Mouse (Mus musculus): ENCODE results near the gene Asb8. TPM values are rescaled to one million over a fixed set of nuclear protein-coding genes. Genes with fewer than 3 reads are reported as not detected.

The Asb8 gene
- polyA plus RNA-seq, 1 experiment from 2014 or later: 46.6 TPM

DNA sequence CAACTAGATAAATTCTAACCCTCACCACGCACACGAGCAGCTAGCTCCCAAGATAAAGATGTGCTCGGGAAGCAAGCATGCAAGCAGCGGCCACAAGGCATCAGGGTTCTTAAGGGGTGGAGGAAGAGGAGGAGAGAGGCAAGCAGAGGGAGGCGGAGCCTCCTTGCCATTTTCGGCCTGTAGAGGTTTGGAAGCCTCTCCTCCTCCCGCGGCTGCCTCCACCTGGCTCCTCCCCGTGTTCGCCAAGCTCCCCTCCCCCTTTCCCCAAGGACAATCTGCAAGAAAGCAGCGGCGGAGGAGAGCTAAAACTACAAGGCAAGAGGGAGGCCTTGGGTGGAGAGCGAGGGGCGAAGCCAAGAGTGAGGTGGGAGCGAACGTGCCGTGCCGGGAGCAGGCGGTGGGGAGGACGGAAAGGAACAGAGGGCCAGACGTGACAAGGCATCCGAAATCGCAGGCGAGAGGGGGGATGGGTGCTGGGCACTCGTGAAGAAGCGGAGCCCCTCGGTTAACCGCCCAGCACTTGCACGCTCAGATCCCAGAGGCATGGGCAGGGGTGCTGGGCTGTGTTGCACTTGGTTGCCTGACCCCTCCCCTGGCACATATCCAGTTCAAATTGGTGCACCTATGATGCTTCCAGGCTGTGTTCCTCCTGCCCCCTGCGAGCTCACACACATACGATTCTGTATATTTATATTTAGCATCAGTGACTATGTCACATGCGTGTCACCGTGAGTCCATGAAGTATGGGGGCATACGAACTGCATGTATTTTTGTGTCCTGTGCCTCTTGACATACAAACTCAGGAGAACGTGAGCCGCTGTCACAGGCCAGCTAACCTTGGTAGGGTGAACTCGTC is 56.9 kb downstream of the Asb8 start:
- peak overlapping the region; percentile 68 for H3K4me3 ChIP-seq (replicated peaks)
- H3K27me3 ChIP-seq (replicated peaks): no peaks in the 10 kb centered on the region
- H3K36me3 ChIP-seq: no peaks in the 10 kb centered on the region
- peak overlapping the region; percentile 68 for H3K27ac ChIP-seq
- peak; percentile 94 for ATAC-seq
- no peaks in the 10 kb centered on the region for H3K9me3 ChIP-seq
- peak overlapping the region; percentile 85 for H3K4me2 ChIP-seq (replicated peaks)
- H3K4me1 ChIP-seq (replicated peaks): peaks cover 12% of the 10 kb centered on the region
- peak overlapping the region; percentile 78 for H3K9ac ChIP-seq
- WGBS: 3% methylated on average over 37 of the region's 37 CpGs

DNA sequence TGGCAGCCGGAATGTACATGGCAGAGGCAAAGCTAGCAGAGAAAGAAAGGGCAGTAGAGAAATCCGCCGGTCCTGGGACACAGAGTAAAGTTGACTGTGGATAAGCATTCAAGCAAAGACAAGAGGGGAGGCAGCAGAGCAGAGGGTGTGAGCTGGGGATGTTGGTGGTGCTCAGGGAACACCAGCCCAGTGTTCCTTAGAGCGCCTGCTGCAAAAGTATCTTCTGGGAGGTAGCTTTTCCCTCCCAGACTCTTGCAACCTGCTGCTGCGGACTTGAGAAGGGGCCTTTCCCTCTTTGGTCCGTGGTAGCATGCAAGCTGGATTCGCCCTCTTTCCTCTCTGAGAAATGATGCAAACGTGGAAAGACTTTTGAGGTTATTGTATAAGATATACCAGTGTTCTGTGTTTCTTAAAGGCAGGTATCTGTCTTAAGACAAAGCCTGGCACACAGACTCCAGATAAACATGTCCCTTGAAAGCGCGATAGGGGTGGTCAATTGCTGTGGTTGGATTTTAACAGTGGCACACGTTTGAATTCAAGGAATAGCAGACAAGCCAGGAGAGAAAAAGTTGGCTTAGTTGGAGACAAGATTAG is 57.6 kb downstream of the Asb8 start:
- peak overlapping the region; percentile 78; the same call in 1 of the 2 replicates for H3K9ac ChIP-seq
- no peaks in the 10 kb centered on the region for H3K9me3 ChIP-seq
- 24% methylated on average over 11 of the region's 11 CpGs for WGBS
- ATAC-seq: peak; percentile 26
- no peaks in the 10 kb centered on the region for H3K27me3 ChIP-seq (replicated peaks)
- H3K27ac ChIP-seq: peak overlapping the region; percentile 68; the same call in 1 of the 2 replicates
- H3K4me3 ChIP-seq (replicated peaks): peak overlapping the region; percentile 68
- peak overlapping the region; percentile 85 for H3K4me2 ChIP-seq (replicated peaks)
- H3K4me1 ChIP-seq (replicated peaks): peaks cover 12% of the 10 kb centered on the region
- H3K36me3 ChIP-seq: no peaks in the 10 kb centered on the region

DNA sequence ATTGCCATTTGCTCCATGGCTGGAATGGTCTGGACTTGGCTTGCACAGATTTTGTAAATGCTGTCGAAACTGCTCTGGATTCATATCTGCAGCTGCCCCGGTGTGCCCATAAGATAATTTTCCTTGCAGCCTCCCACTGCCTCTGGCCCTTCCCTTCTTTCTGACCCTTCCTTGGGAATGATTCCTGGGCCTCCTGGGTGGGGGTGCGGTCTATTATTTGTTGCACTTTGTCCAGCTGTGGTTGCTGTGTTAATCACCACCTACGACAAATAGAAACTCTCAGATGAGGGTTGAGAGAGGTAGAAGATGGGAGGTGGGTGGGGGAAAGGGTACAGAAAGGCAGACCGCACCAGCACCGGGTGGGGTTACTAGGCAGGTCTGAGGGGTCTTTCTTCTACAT is 58.2 kb downstream of the Asb8 start:
- H3K4me3 ChIP-seq (replicated peaks): no peak overlapping the region
- H3K9me3 ChIP-seq: no peaks in the 10 kb centered on the region
- ATAC-seq: peak; percentile 67
- H3K9ac ChIP-seq: no peak overlapping the region
- WGBS: 59% methylated on average over 6 of the region's 6 CpGs
- peak overlapping the region; percentile 68; the same call in 1 of the 2 replicates for H3K27ac ChIP-seq
- H3K27me3 ChIP-seq (replicated peaks): no peaks in the 10 kb centered on the region
- no peaks in the 10 kb centered on the region for H3K36me3 ChIP-seq
- peaks cover 12% of the 10 kb centered on the region for H3K4me1 ChIP-seq (replicated peaks)
- H3K4me2 ChIP-seq (replicated peaks): peak overlapping the region; percentile 85

DNA sequence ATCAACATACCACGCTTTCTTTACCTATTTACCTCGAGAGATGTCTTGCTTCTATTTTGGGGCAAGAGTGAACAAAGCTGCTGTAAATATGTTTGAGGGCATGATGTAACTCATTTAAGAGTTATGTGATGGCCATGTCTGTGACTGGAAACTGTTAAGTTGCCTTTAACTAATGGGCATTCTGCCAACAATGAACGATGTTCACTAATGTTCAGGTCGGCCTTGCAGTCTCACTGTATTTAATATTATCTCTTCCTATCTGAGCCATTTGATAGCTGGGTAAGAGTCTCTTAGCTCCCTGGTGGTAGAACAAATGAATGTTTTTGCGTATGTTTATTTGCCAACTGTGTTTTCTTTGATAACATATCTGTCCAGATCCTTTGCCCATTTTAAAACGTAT is 58.9 kb downstream of the Asb8 start:
- Histone ChIP-seq H3K9ac (no peak overlapping the region), H3K27me3 (replicated peaks) (no peaks in the 10 kb centered on the region), H3K4me1 (replicated peaks) (peaks cover 10% of the 10 kb centered on the region), H3K9me3 (no peaks in the 10 kb centered on the region), H3K4me3 (replicated peaks) (no peak overlapping the region), H3K4me2 (replicated peaks) (no peak overlapping the region), H3K36me3 (no peaks in the 10 kb centered on the region), H3K27ac (no peak overlapping the region)
- ATAC-seq: no peak
- 60% methylated on average over 6 of the region's 6 CpGs for WGBS

DNA sequence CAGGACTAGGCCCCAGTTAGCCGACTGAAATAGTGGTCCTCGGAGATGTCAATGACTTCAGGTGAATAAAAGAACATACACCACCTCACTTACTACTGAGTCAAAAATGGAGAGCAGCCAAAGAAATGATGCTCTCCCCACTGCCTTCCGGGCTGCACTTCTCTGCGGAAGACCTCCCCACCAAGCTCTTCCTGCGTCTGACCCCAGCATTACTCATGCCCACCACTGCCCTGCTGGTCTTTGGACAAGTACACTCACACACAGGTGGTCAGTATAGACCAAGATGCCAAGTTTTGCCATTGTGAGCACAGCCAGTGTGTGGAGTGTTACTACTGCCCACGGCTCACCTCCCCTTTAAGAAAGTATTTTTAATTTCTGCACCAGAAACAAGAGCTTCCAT is 63.0 kb downstream of the Asb8 start:
- no peak for ATAC-seq
- no peaks in the 10 kb centered on the region for H3K27me3 ChIP-seq (replicated peaks)
- H3K4me2 ChIP-seq (replicated peaks): no peak overlapping the region
- H3K4me1 ChIP-seq (replicated peaks): peaks cover 3% of the 10 kb centered on the region
- H3K9ac ChIP-seq: no peak overlapping the region
- H3K36me3 ChIP-seq: no peaks in the 10 kb centered on the region
- no peak overlapping the region for H3K4me3 ChIP-seq (replicated peaks)
- H3K9me3 ChIP-seq: no peaks in the 10 kb centered on the region
- H3K27ac ChIP-seq: no peak overlapping the region
- WGBS: 89% methylated on average over 6 of the region's 6 CpGs

DNA sequence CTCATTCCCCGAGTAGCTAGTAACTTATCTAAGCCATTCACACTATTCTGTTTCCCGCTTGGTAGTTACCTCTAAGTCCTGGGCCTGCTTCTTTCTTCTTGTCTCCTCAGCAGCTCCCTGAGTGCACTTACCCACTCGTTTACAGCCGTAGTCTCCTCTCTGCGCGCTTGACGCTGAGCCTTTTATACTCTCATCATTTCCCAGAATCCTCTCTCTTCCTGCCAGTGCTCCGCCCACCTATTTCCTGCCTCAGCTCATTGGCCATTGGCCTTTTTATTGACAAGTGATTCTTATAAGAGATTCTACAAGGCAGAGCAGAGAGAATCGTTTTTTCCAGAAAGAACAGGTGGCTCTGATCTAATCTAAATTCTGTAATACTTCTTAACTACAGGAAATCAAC is 66.9 kb downstream of the Asb8 start:
- H3K4me2 ChIP-seq (replicated peaks): no peak overlapping the region
- no peak overlapping the region for H3K4me3 ChIP-seq (replicated peaks)
- ATAC-seq: no peak
- no peak overlapping the region for H3K27ac ChIP-seq
- WGBS: 87% methylated on average over 9 of the region's 9 CpGs
- H3K36me3 ChIP-seq: no peaks in the 10 kb centered on the region
- no peaks in the 10 kb centered on the region for H3K4me1 ChIP-seq (replicated peaks)
- H3K9me3 ChIP-seq: no peaks in the 10 kb centered on the region
- no peaks in the 10 kb centered on the region for H3K27me3 ChIP-seq (replicated peaks)
- H3K9ac ChIP-seq: no peak overlapping the region

DNA sequence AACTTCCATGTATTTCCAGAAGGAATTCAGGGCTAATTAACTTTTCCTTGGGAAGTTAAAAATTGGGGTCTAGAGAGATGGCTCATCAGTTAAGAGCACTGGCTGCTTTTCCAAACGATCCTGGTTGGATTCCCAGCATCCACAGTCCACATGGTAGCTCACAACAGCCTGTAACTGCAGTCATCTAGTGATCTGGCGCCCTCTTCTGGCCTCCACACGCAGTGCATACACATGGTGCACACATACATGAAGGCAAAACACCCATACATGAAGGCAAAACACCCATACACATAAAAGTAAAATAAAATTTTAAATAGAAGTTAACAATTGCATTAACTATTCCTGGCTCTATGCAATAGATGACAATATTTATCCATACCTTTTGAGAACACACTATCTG is 68.5 kb downstream of the Asb8 start:
- H3K9ac ChIP-seq: no peak overlapping the region
- no peak overlapping the region for H3K27ac ChIP-seq
- no peak for ATAC-seq
- WGBS: 54% methylated on average over 3 of the region's 3 CpGs
- no peaks in the 10 kb centered on the region for H3K36me3 ChIP-seq
- peaks cover 2% of the 10 kb centered on the region; the same call in 1 of the 2 replicates for H3K4me1 ChIP-seq (replicated peaks)
- no peaks in the 10 kb centered on the region for H3K9me3 ChIP-seq
- no peak overlapping the region for H3K4me3 ChIP-seq (replicated peaks)
- H3K27me3 ChIP-seq (replicated peaks): no peaks in the 10 kb centered on the region
- H3K4me2 ChIP-seq (replicated peaks): no peak overlapping the region

DNA sequence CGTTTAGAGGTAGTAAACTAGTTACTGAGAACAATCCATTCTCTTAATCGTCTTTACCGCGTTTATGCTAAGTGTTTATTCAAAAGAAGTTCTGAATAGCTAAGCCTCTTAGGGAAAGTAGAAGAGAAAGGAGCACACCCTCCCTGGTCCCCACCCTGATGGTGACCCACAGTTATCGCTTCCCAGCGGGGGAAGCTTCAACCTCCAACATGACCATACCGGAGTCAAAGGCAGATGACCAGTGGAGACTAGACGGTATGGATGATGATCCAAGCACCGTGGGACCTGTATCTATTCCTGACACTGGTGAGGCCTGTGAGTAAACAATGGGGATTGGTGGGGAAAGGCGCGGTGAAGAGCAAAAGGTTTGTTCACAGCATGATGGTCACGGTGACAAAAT is 70.5 kb downstream of the Asb8 start:
- no peaks in the 10 kb centered on the region for H3K9me3 ChIP-seq
- no peak overlapping the region for H3K4me2 ChIP-seq (replicated peaks)
- peaks cover 7% of the 10 kb centered on the region; the same call in 1 of the 2 replicates for H3K4me1 ChIP-seq (replicated peaks)
- WGBS: 92% methylated on average over 12 of the region's 12 CpGs
- no peak for ATAC-seq
- no peak overlapping the region for H3K4me3 ChIP-seq (replicated peaks)
- H3K9ac ChIP-seq: no peak overlapping the region
- no peak overlapping the region for H3K27ac ChIP-seq
- no peaks in the 10 kb centered on the region for H3K36me3 ChIP-seq
- no peaks in the 10 kb centered on the region for H3K27me3 ChIP-seq (replicated peaks)

DNA sequence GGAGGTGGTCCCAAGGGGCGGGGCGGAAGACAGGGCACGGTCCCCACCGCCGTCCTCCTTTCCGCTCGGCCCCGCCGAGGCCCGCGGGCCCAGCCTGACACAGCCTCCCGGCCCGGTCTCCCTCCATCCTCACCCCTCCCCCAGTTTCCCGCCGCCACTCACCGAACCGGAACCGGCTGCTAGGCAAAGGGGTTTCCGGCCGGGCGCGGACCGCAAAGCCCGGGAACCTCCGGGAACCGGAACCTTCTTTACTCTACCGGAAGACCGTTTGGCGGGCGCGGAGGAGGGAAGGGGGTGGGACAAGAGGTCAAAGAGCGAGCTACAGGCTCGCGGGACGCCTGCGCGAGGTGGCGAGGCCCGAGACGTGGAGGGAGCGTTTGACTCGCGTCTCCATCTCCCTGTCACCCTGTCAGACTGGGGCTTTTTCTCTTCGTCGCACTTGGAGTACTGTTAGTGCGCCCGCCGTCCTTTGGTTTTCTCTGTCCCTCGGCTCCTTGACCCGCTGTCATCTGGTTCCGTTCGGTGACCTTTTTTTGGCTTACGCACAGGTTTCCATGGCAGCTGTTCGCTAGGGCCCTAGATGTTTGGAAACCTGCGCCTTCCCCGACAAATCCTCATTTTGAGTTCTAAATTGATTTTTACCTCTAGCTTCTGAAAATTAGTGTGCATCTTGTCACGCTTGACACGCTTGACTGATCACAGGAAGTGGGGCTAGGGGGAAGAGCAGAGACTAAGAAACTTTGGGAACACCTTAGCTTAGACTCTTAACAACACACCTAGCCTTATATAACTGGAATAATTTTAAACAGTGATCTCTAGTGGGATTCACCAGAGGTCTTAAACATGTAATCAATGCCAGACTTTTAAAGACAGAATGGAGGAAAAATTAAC is 72.1 kb downstream of the Asb8 start, which contains the start of gene Senp1:
Gene Senp1 (minus strand): TSS at position 624 of the 891 bp plus-strand sequence.
- H3K4me1 ChIP-seq (replicated peaks): peaks cover 7% of the 10 kb centered on the region; the same call in 1 of the 2 replicates
- H3K36me3 ChIP-seq: no peaks in the 10 kb centered on the region; the same call in 1 of the 2 replicates
- peak; percentile 94 for ATAC-seq
- H3K4me3 ChIP-seq (replicated peaks): peak within 1 kb of the TSS; percentile 96
- no peaks in the 10 kb centered on the region for H3K27me3 ChIP-seq (replicated peaks)
- peak within 1 kb of the TSS; percentile 98 for H3K27ac ChIP-seq
- H3K9ac ChIP-seq: peak within 1 kb of the TSS; percentile 98
- WGBS: under 1% methylated on average over 52 of the region's 58 CpGs
- no peaks in the 10 kb centered on the region for H3K9me3 ChIP-seq
- H3K4me2 ChIP-seq (replicated peaks): peak within 1 kb of the TSS; percentile 65

DNA sequence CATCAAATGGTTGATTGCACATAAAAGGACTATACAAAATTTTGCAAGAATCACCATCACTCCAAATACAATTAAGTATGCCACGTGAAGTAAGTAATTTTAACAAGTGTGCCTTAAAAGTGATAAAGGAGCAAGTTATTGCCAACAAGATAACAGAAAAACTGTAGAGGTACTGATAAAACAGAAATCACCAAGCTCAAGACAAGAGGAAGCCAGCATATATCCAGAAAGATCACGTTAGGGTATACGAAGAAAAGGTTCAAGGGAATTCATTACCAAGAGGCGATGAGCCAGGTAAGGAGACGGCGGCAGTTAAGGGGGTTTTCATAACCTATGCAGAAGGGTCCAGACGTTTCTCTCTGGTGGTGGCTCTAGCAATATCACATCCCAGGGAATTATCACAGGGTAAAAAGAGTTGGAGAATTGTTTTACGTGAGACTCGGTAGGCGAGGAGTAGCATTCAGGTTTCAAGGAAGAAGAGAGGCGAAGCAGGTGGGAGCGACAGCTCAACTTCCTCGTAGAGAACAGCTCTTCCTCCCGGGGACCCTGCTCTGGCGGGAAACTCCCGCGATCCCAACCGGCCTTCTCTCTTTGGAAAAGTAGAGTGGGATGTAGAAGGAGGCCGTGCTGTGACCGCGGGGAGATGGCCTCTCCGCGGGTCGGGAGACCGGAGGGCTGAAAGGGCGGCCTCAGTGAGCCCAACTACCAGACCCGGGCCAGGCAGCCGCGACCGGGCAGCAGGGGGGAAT is 72.9 kb downstream of the Asb8 start, which contains the start of gene Pfkm:
Gene Pfkm (plus strand): TSS at position 218 of the 749 bp plus-strand sequence.
- no peaks in the 10 kb centered on the region; the same call in 1 of the 2 replicates for H3K36me3 ChIP-seq
- no peaks in the 10 kb centered on the region for H3K27me3 ChIP-seq (replicated peaks)
- H3K4me3 ChIP-seq (replicated peaks): peak within 1 kb of the TSS; percentile 96
- H3K9me3 ChIP-seq: no peaks in the 10 kb centered on the region
- peak within 1 kb of the TSS; percentile 98 for H3K27ac ChIP-seq
- H3K4me2 ChIP-seq (replicated peaks): peak within 1 kb of the TSS; percentile 65
- peaks cover 7% of the 10 kb centered on the region; the same call in 1 of the 2 replicates for H3K4me1 ChIP-seq (replicated peaks)
- under 1% methylated on average over 30 of the region's 30 CpGs for WGBS
- peak within 1 kb of the TSS; percentile 98 for H3K9ac ChIP-seq
- no peak; the same call in 1 of the 2 replicates for ATAC-seq

DNA sequence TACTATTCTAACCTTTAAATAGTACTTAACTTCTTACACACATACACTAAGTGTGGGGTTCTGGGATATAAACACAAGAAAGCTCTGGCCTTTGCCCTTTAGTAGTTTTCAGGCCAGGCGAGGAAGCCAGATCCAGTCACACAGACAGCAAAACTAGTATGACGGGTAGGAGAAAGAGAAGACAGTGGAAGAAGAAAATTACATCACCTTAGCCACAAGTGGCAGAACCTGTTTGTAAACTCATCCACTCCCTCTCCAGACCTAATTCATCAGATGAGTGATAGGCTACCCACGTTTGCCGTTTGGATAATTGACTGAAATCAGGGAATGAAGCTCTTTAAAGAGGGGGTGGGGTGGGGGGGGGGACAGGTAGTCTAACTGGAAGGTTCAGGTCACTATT is 73.6 kb downstream of the Asb8 start:
- H3K36me3 ChIP-seq: no peaks in the 10 kb centered on the region; the same call in 1 of the 2 replicates
- peak overlapping the region; percentile 4; the same call in 1 of the 2 replicates for H3K9ac ChIP-seq
- ATAC-seq: peak; percentile 34
- H3K27ac ChIP-seq: no peak overlapping the region
- no peaks in the 10 kb centered on the region for H3K9me3 ChIP-seq
- H3K4me2 ChIP-seq (replicated peaks): peak overlapping the region; percentile 65
- H3K4me3 ChIP-seq (replicated peaks): peak overlapping the region; percentile 96
- WGBS: 12% methylated on average over 4 of the region's 4 CpGs
- no peaks in the 10 kb centered on the region for H3K27me3 ChIP-seq (replicated peaks)
- peaks cover 7% of the 10 kb centered on the region; the same call in 1 of the 2 replicates for H3K4me1 ChIP-seq (replicated peaks)

Measured in intestine, embryonic 15.5 days (tissue).